Mouse (Mus musculus): ENCODE data around the gene Supv3l1.

- TF ChIP-seq CTCF (IDR thresholded peaks at IDR 0.05; ENCODE audit: low read depth) = no peak
- TF ChIP-seq EP300 (IDR thresholded peaks at IDR 0.05; ENCODE audit: low read depth) = no peak
Measured at GRCm38 (mm10) chr10:62474944-62475343, 25.4 kb upstream of the Supv3l1 start.

All from liver, embryonic 14.5 days (tissue).